Mouse (Mus musculus) kidney, adult 8-10 months (tissue): ENCODE data around the gene Lipk.

Experiments
- DNase-seq, 2 experiments: peaks; one replicate each; pipeline ENCODE4 v3.0.0; 2022

Gene Lipk

GRCm38 (mm10) chr19:34008002-34008401 is at the start of gene Lipk:
Lipk (plus strand) TSS chr19:34008290.
- no peak for DNase-seq

GRCm38 (mm10) chr19:33960887-33961286 is 47.2 kb upstream of the Lipk start, which contains the start of gene Lipf:
Lipf (plus strand) TSS chr19:33961187.
- DNase-seq, result no peak

- peak in 1 of 2 experiments; percentile 2 for DNase-seq
Observed at GRCm38 (mm10) chr19:33979007-33979406, 29.1 kb upstream of the Lipk start.

GRCm38 (mm10) chr19:33983043-33983442 is 25.0 kb upstream of the Lipk start:
- no peak for DNase-seq

- no peak for DNase-seq
Observed at GRCm38 (mm10) chr19:34021440-34022172, 13.5 kb downstream of the Lipk start.

GRCm38 (mm10) chr19:34022759-34023158 is 14.7 kb downstream of the Lipk start:
- no peak for DNase-seq

GRCm38 (mm10) chr19:34039731-34040130 is 31.6 kb downstream of the Lipk start:
- DNase-seq, result no peak

- DNase-seq, result no peak
Observed at GRCm38 (mm10) chr19:34043008-34043407, 34.9 kb downstream of the Lipk start.

GRCm38 (mm10) chr19:34049371-34050039 is 41.4 kb downstream of the Lipk start:
- DNase-seq, result peak in 1 of 2 experiments; percentile 5

- no peak for DNase-seq
Observed at GRCm38 (mm10) chr19:34051502-34051901, 43.4 kb downstream of the Lipk start.

- DNase-seq, result no peak
Observed at GRCm38 (mm10) chr19:34063547-34063946, 55.5 kb downstream of the Lipk start.

- DNase-seq, result no peak
Observed at GRCm38 (mm10) chr19:34064059-34064458, 56.0 kb downstream of the Lipk start.

- no peak for DNase-seq
Observed at GRCm38 (mm10) chr19:34066779-34067472, 58.8 kb downstream of the Lipk start, which contains the start of gene Lipn. Lipn (plus strand) TSS chr19:34067358.

- no peak for DNase-seq
Observed at GRCm38 (mm10) chr19:34074239-34074638, 66.1 kb downstream of the Lipk start.

GRCm38 (mm10) chr19:34078130-34078529 is 70.0 kb downstream of the Lipk start:
- DNase-seq, result no peak

GRCm38 (mm10) chr19:34089011-34089680 is 81.1 kb downstream of the Lipk start:
- peak; percentile 8 to 37 for DNase-seq

GRCm38 (mm10) chr19:34095381-34095780 is 87.3 kb downstream of the Lipk start:
- no peak for DNase-seq

GRCm38 (mm10) chr19:34096228-34096627 is 88.1 kb downstream of the Lipk start:
- DNase-seq, result no peak
